Mouse (Mus musculus): ENCODE measurements around the gene Asic2. TPM values are rescaled to one million over a fixed set of nuclear protein-coding genes. Genes with fewer than 3 reads are reported as not detected.

Gene Asic2
- total and polyA plus RNA-seq, 3 experiments, result not detected

GRCm38 (mm10) chr11:81838426-81838825, 129.8 kb downstream of the Asic2 start:
- no peaks in the 10 kb centered on the region for H3K36me3 ChIP-seq (ENCODE audit: control insufficient read depth in 1 of 2, insufficient read depth in 2 of 2, low read length in 2 of 2)
- H3K27ac ChIP-seq (ENCODE audit: control insufficient read depth, low read depth, low read length), result no peak overlapping the region
- H3K9ac ChIP-seq (ENCODE audit: control insufficient read depth, low read depth, low read length, poor library complexity, severe bottlenecking), result no peak overlapping the region
- H3K4me3 ChIP-seq (ENCODE audit: control insufficient read depth in 1 of 2, insufficient read depth in 1 of 2, low read depth in 2 of 2, low read length in 2 of 2), result no peak overlapping the region
- no peak for TF ChIP-seq MAFK (IDR thresholded peaks at IDR 0.05; ENCODE audit: borderline replicate concordance, low read depth, low read length)
- TF ChIP-seq SMC3 (IDR thresholded peaks at IDR 0.05; ENCODE audit: low read depth, low read length), result no peak
- TF ChIP-seq MEF2A (IDR thresholded peaks at IDR 0.05; ENCODE audit: extremely low read depth, insufficient replicate concordance, low read depth, low read length, poor library complexity, severe bottlenecking), result no peak
- TF ChIP-seq HCFC1 (IDR thresholded peaks at IDR 0.05; ENCODE audit: low read depth, low read length), result no peak
- TF ChIP-seq ZNF384 (IDR thresholded peaks at IDR 0.05; ENCODE audit: low read depth, low read length), result no peak
- no peak for TF ChIP-seq TCF12 (IDR thresholded peaks at IDR 0.05; ENCODE audit: low read depth, low read length)
- no peak for TF ChIP-seq MAZ (IDR thresholded peaks at IDR 0.05; ENCODE audit: low read depth, low read length)
- no peak for TF ChIP-seq ZC3H11A (IDR thresholded peaks at IDR 0.05; ENCODE audit: low read depth, low read length)
- TF ChIP-seq TBP (IDR thresholded peaks at IDR 0.05; ENCODE audit: low read depth, low read length), result no peak
- TF ChIP-seq MXI1 (IDR thresholded peaks at IDR 0.05; ENCODE audit: low read depth, low read length), result no peak
- TF ChIP-seq MAX (IDR thresholded peaks at IDR 0.05; ENCODE audit: low read length), result no peak
- TF ChIP-seq EP300 (IDR thresholded peaks at IDR 0.05; ENCODE audit: low read depth in 1 of 2, low read length in 2 of 2), result no peak
- no peaks in the 10 kb centered on the region for H3K79me2 ChIP-seq (ENCODE audit: control insufficient read depth, insufficient read depth, low read length, poor library complexity)
- H3K4me1 ChIP-seq (ENCODE audit: control insufficient read depth in 1 of 2, insufficient read depth in 2 of 2, low read length in 2 of 2), result no peaks in the 10 kb centered on the region
- DNase-seq (ENCODE audit: low read depth, low spot score), result no peak
- H3K9me3 ChIP-seq (replicated peaks; ENCODE audit: insufficient read depth, low read length), result no peaks in the 10 kb centered on the region; the same call in 1 of the 2 replicates
- no peaks in the 10 kb centered on the region for H3K27me3 ChIP-seq (ENCODE audit: control insufficient read depth in 1 of 2, insufficient read depth in 2 of 2, low read length in 2 of 2)

- TF ChIP-seq USF2 (IDR thresholded peaks at IDR 0.05; ENCODE audit: borderline replicate concordance in 1 of 2, insufficient read depth in 1 of 2, low read depth in 1 of 2, low read length in 2 of 2) (no peak), EP300 (IDR thresholded peaks at IDR 0.05; ENCODE audit: low read depth in 1 of 2, low read length in 2 of 2) (no peak), GATA1 (IDR thresholded peaks at IDR 0.05; ENCODE audit: low read depth, low read length) (no peak), ZMIZ1 (IDR thresholded peaks at IDR 0.05; ENCODE audit: low read depth, low read length) (no peak), MXI1 (IDR thresholded peaks at IDR 0.05; ENCODE audit: low read depth, low read length) (no peak), MAX (IDR thresholded peaks at IDR 0.05; ENCODE audit: low read length) (no peak), POLR2AphosphoS2 (IDR thresholded peaks at IDR 0.05; ENCODE audit: low read length) (no peak), TBP (IDR thresholded peaks at IDR 0.05; ENCODE audit: low read depth, low read length) (no peak), MYC (IDR thresholded peaks at IDR 0.05; ENCODE audit: low read depth, low read length) (no peak), NELFE (IDR thresholded peaks at IDR 0.05; ENCODE audit: low read depth, low read length) (no peak), CHD2 (IDR thresholded peaks at IDR 0.05; ENCODE audit: low read length) (no peak), ZC3H11A (IDR thresholded peaks at IDR 0.05; ENCODE audit: low read depth, low read length) (no peak), RCOR1 (IDR thresholded peaks at IDR 0.05; ENCODE audit: low read depth, low read length) (no peak), JUND (IDR thresholded peaks at IDR 0.05; ENCODE audit: low read depth, low read length) (no peak), ZNF384 (IDR thresholded peaks at IDR 0.05; ENCODE audit: low read depth, low read length) (no peak)
- no peak for DNase-seq (ENCODE audit: low read depth, low spot score)
- no peaks in the 10 kb centered on the region for H3K9me3 ChIP-seq (replicated peaks; ENCODE audit: insufficient read depth, low read length)
- H3K4me3 ChIP-seq (ENCODE audit: control insufficient read depth in 1 of 2, insufficient read depth in 1 of 2, low read depth in 2 of 2, low read length in 2 of 2), result no peak overlapping the region
- no peaks in the 10 kb centered on the region for H3K4me1 ChIP-seq (ENCODE audit: control insufficient read depth in 1 of 2, insufficient read depth in 2 of 2, low read length in 2 of 2)
- H3K27ac ChIP-seq (ENCODE audit: control insufficient read depth, low read depth, low read length), result no peak overlapping the region
- H3K27me3 ChIP-seq (ENCODE audit: control insufficient read depth in 1 of 2, insufficient read depth in 2 of 2, low read length in 2 of 2), result no peaks in the 10 kb centered on the region
- H3K36me3 ChIP-seq (ENCODE audit: control insufficient read depth in 1 of 2, insufficient read depth in 2 of 2, low read length in 2 of 2), result no peaks in the 10 kb centered on the region
- no peak overlapping the region for H3K9ac ChIP-seq (ENCODE audit: control insufficient read depth, low read depth, low read length, poor library complexity, severe bottlenecking)
- no peaks in the 10 kb centered on the region for H3K79me2 ChIP-seq (ENCODE audit: control insufficient read depth, insufficient read depth, low read length, poor library complexity)
These were observed 135.9 kb downstream of the Asic2 start for GRCm38 (mm10) chr11:81832381-81832780.
